Mouse (Mus musculus) gastrocnemius, postnatal 36 days (tissue): Measurements from ENCODE around the gene Tmem158. TPM values are rescaled to one million over a fixed set of nuclear protein-coding genes. Genes with fewer than 3 reads are reported as not detected.

ENCODE experiments used
- total RNA-seq, 2 experiments: library from RNA; stranded (reverse); gene quantifications; 2 replicates each; pipeline ENCODE4 v1.2.3; 2021

Gene Tmem158
- total RNA-seq, 2 experiments from 2014 or later: 0.76 to 0.89 TPM

Other genes with a start within 250 kb of the Tmem158 start
- 10 to 100 TPM in 1 of 2 experiments, 1 to 10 TPM in 1; 9.2 to 10.6 TPM for gene Tmem42, start 239.4 kb downstream of the Tmem158 start, total RNA-seq
- not detected for gene Tgm4, start 226.0 kb downstream of the Tmem158 start, total RNA-seq
- 10 to 100 TPM; 47.5 to 56.3 TPM for gene Zdhhc3, start 147.6 kb downstream of the Tmem158 start, total RNA-seq
- gene Exosc7, start 147.5 kb downstream of the Tmem158 start, total RNA-seq: 10 to 100 TPM; 16.6 to 19.7 TPM
- 10 to 100 TPM; 36.8 to 42.0 TPM for gene Clec3b, start 109.8 kb downstream of the Tmem158 start, total RNA-seq
- gene Cdcp1, start 44.7 kb downstream of the Tmem158 start, total RNA-seq: under 1 TPM in 1 of 2 experiments, not detected in 1; 0.10 TPM
- 10 to 100 TPM; 37.6 to 59.0 TPM for gene Lars2, start 106.2 kb upstream of the Tmem158 start, total RNA-seq
- gene Limd1, start 217.9 kb upstream of the Tmem158 start, total RNA-seq: 10 to 100 TPM; 28.4 to 32.1 TPM